Mouse (Mus musculus): ENCODE results near the gene Gls. TPM values are rescaled to one million over a fixed set of nuclear protein-coding genes. Genes with fewer than 3 reads are reported as not detected.

Gene Gls
- total RNA-seq, 1 experiment, result 91.2 TPM

GRCm38 (mm10) chr1:52143191-52143590 is 89.8 kb downstream of the Gls start:
- DNase-seq (ENCODE audit: low read depth, low spot score), result no peak
- no peak for TF ChIP-seq HCFC1 (IDR thresholded peaks at IDR 0.05; ENCODE audit: borderline replicate concordance, insufficient read depth, low read length)
- TF ChIP-seq MAFK (IDR thresholded peaks at IDR 0.05; ENCODE audit: insufficient read depth, low read depth, low read length), result no peak
- no peak for TF ChIP-seq ZC3H11A (IDR thresholded peaks at IDR 0.05; ENCODE audit: borderline replicate concordance, low read depth, low read length)
- no peak for TF ChIP-seq CHD2 (IDR thresholded peaks at IDR 0.05; ENCODE audit: low read depth, low read length)
- no peak for TF ChIP-seq ZNF384 (IDR thresholded peaks at IDR 0.05; ENCODE audit: low read depth, low read length)
- in situ Hi-C loops (cut with MboI; ENCODE audit: low sequenced_read_pairs in 2 of 2, unreplicated experiment in 2 of 2), result no loop called here
- Histone ChIP-seq H3K9ac (ENCODE audit: insufficient read depth, low read depth, low read length, poor library complexity, severe bottlenecking) (no peak overlapping the region), H3K4me3 (ENCODE audit: insufficient read depth in 1 of 2, low read depth in 1 of 2, low read length in 2 of 2, poor library complexity in 1 of 2, severe bottlenecking in 1 of 2) (no peak overlapping the region), H3K9me3 (ENCODE audit: control insufficient read depth, insufficient read depth, low read depth, low read length) (no peaks in the 10 kb centered on the region), H3K27ac (ENCODE audit: insufficient read depth, low read depth, low read length, poor library complexity, severe bottlenecking) (no peak overlapping the region), H3K4me1 (ENCODE audit: control insufficient read depth in 2 of 2, insufficient read depth in 2 of 2, low read length in 2 of 2, poor library complexity in 1 of 2) (no peaks in the 10 kb centered on the region; a peak in 1 of 4 replicates), H3K36me3 (ENCODE audit: control insufficient read depth, insufficient read depth, low read length, poor library complexity, severe bottlenecking) (no peaks in the 10 kb centered on the region; the same call in 1 of the 2 replicates)

DNA sequence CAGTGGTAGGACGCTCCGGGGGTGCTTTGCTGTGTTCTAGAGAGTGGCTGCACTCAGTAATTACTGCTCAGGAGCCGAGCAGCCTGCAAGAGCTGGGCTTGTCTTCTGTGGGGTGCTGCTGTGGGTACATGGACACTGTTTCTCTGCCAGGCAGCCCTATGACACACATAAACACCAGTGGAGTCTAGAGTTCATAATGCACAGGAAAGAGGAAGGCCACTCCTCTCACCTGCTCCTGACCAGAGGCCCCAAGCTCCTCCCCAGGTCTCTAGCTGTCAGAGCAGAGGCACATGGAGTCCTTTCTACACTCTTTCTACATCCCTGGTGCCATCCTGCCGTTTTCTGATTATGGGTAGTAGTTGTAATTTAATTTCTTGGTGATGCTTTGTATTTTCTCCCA is 90.9 kb downstream of the Gls start:
- no peaks in the 10 kb centered on the region; the same call in 1 of the 2 replicates for H3K36me3 ChIP-seq (ENCODE audit: control insufficient read depth, insufficient read depth, low read length, poor library complexity, severe bottlenecking)
- no peaks in the 10 kb centered on the region for H3K4me1 ChIP-seq (ENCODE audit: control insufficient read depth in 2 of 2, insufficient read depth in 2 of 2, low read length in 2 of 2, poor library complexity in 1 of 2)
- in situ Hi-C loops (cut with MboI; ENCODE audit: low sequenced_read_pairs in 2 of 2, unreplicated experiment in 2 of 2), result no loop called here
- no peak overlapping the region for H3K9ac ChIP-seq (ENCODE audit: insufficient read depth, low read depth, low read length, poor library complexity, severe bottlenecking)
- H3K9me3 ChIP-seq (ENCODE audit: control insufficient read depth, insufficient read depth, low read depth, low read length), result no peaks in the 10 kb centered on the region
- DNase-seq (ENCODE audit: low read depth, low spot score), result no peak
- no peak overlapping the region for H3K4me3 ChIP-seq (ENCODE audit: insufficient read depth in 1 of 2, low read depth in 1 of 2, low read length in 2 of 2, poor library complexity in 1 of 2, severe bottlenecking in 1 of 2)
- no peak overlapping the region for H3K27ac ChIP-seq (ENCODE audit: insufficient read depth, low read depth, low read length, poor library complexity, severe bottlenecking)
- TF ChIP-seq MAFK (IDR thresholded peaks at IDR 0.05; ENCODE audit: insufficient read depth, low read depth, low read length), result no peak

DNA sequence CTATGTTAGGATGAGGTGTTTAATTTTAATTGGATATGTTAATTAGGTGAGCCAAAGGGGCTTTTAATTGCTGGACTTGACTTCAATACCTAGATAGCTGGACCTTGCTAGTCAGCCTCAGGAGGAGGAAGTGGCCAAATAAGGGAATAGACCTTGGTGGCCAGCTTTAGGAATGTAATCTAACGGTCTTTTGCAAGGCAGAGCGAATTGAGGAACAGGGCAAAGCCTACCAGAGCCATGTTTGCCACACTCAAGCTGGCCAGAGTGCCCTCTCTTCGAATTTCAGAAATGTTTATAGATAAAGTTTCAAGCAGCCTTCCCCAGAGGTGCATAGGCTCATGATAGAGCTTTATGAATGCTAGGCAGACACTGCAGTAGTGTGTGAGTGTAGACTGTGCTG is 91.5 kb downstream of the Gls start:
- H3K27ac ChIP-seq (ENCODE audit: insufficient read depth, low read depth, low read length, poor library complexity, severe bottlenecking), result no peak overlapping the region
- no peak for DNase-seq (ENCODE audit: low read depth, low spot score)
- no peak for TF ChIP-seq HCFC1 (IDR thresholded peaks at IDR 0.05; ENCODE audit: borderline replicate concordance, insufficient read depth, low read length)
- TF ChIP-seq ZNF384 (IDR thresholded peaks at IDR 0.05; ENCODE audit: low read depth, low read length), result no peak
- no peak for TF ChIP-seq CHD2 (IDR thresholded peaks at IDR 0.05; ENCODE audit: low read depth, low read length)
- TF ChIP-seq MAFK (IDR thresholded peaks at IDR 0.05; ENCODE audit: insufficient read depth, low read depth, low read length), result no peak
- TF ChIP-seq ZC3H11A (IDR thresholded peaks at IDR 0.05; ENCODE audit: borderline replicate concordance, low read depth, low read length), result no peak
- no peak overlapping the region for H3K4me3 ChIP-seq (ENCODE audit: insufficient read depth in 1 of 2, low read depth in 1 of 2, low read length in 2 of 2, poor library complexity in 1 of 2, severe bottlenecking in 1 of 2)
- no peaks in the 10 kb centered on the region for H3K4me1 ChIP-seq (ENCODE audit: control insufficient read depth in 2 of 2, insufficient read depth in 2 of 2, low read length in 2 of 2, poor library complexity in 1 of 2)
- no peaks in the 10 kb centered on the region for H3K9me3 ChIP-seq (ENCODE audit: control insufficient read depth, insufficient read depth, low read depth, low read length)
- in situ Hi-C loops (cut with MboI; ENCODE audit: low sequenced_read_pairs in 2 of 2, unreplicated experiment in 2 of 2), result no loop called here
- no peaks in the 10 kb centered on the region; the same call in 1 of the 2 replicates for H3K36me3 ChIP-seq (ENCODE audit: control insufficient read depth, insufficient read depth, low read length, poor library complexity, severe bottlenecking)
- no peak overlapping the region for H3K9ac ChIP-seq (ENCODE audit: insufficient read depth, low read depth, low read length, poor library complexity, severe bottlenecking)

- no peak for DNase-seq (ENCODE audit: low read depth, low spot score)
- Histone ChIP-seq H3K4me1 (ENCODE audit: control insufficient read depth in 2 of 2, insufficient read depth in 2 of 2, low read length in 2 of 2, poor library complexity in 1 of 2) (no peaks in the 10 kb centered on the region), H3K9me3 (ENCODE audit: control insufficient read depth, insufficient read depth, low read depth, low read length) (no peaks in the 10 kb centered on the region), H3K36me3 (ENCODE audit: control insufficient read depth, insufficient read depth, low read length, poor library complexity, severe bottlenecking) (no peaks in the 10 kb centered on the region; the same call in 1 of the 2 replicates), H3K27ac (ENCODE audit: insufficient read depth, low read depth, low read length, poor library complexity, severe bottlenecking) (no peak overlapping the region), H3K4me3 (ENCODE audit: insufficient read depth in 1 of 2, low read depth in 1 of 2, low read length in 2 of 2, poor library complexity in 1 of 2, severe bottlenecking in 1 of 2) (no peak overlapping the region), H3K9ac (ENCODE audit: insufficient read depth, low read depth, low read length, poor library complexity, severe bottlenecking) (no peak overlapping the region)
- no peak for TF ChIP-seq CHD2 (IDR thresholded peaks at IDR 0.05; ENCODE audit: low read depth, low read length)
- no peak for TF ChIP-seq ZNF384 (IDR thresholded peaks at IDR 0.05; ENCODE audit: low read depth, low read length)
- TF ChIP-seq HCFC1 (IDR thresholded peaks at IDR 0.05; ENCODE audit: borderline replicate concordance, insufficient read depth, low read length), result no peak
- no peak for TF ChIP-seq ZC3H11A (IDR thresholded peaks at IDR 0.05; ENCODE audit: borderline replicate concordance, low read depth, low read length)
- no peak for TF ChIP-seq MAFK (IDR thresholded peaks at IDR 0.05; ENCODE audit: insufficient read depth, low read depth, low read length)
- in situ Hi-C loops (cut with MboI; ENCODE audit: low sequenced_read_pairs in 2 of 2, unreplicated experiment in 2 of 2), result no loop called here
Measured at GRCm38 (mm10) chr1:52140534-52140933, 92.5 kb downstream of the Gls start.

GRCm38 (mm10) chr1:52137292-52137691 is 95.7 kb downstream of the Gls start:
- in situ Hi-C loops (cut with MboI; ENCODE audit: low sequenced_read_pairs in 2 of 2, unreplicated experiment in 2 of 2), result no loop called here
- DNase-seq (ENCODE audit: low read depth, low spot score), result no peak
- H3K4me3 ChIP-seq (ENCODE audit: insufficient read depth in 1 of 2, low read depth in 1 of 2, low read length in 2 of 2, poor library complexity in 1 of 2, severe bottlenecking in 1 of 2), result no peak overlapping the region
- H3K4me1 ChIP-seq (ENCODE audit: control insufficient read depth in 2 of 2, insufficient read depth in 2 of 2, low read length in 2 of 2, poor library complexity in 1 of 2), result no peaks in the 10 kb centered on the region
- no peak overlapping the region for H3K27ac ChIP-seq (ENCODE audit: insufficient read depth, low read depth, low read length, poor library complexity, severe bottlenecking)
- H3K9me3 ChIP-seq (ENCODE audit: control insufficient read depth, insufficient read depth, low read depth, low read length), result no peaks in the 10 kb centered on the region
- H3K9ac ChIP-seq (ENCODE audit: insufficient read depth, low read depth, low read length, poor library complexity, severe bottlenecking), result no peak overlapping the region
- no peak for TF ChIP-seq ZC3H11A (IDR thresholded peaks at IDR 0.05; ENCODE audit: borderline replicate concordance, low read depth, low read length)
- TF ChIP-seq ZNF384 (IDR thresholded peaks at IDR 0.05; ENCODE audit: low read depth, low read length), result no peak
- no peak for TF ChIP-seq CHD2 (IDR thresholded peaks at IDR 0.05; ENCODE audit: low read depth, low read length)
- no peak for TF ChIP-seq MAFK (IDR thresholded peaks at IDR 0.05; ENCODE audit: insufficient read depth, low read depth, low read length)
- no peak for TF ChIP-seq HCFC1 (IDR thresholded peaks at IDR 0.05; ENCODE audit: borderline replicate concordance, insufficient read depth, low read length)
- no peaks in the 10 kb centered on the region for H3K36me3 ChIP-seq (ENCODE audit: control insufficient read depth, insufficient read depth, low read length, poor library complexity, severe bottlenecking)
